Mouse (Mus musculus): ENCODE data around the gene Thsd4. TPM values are rescaled to one million over a fixed set of nuclear protein-coding genes. Genes with fewer than 3 reads are reported as not detected.

The Thsd4 gene
- polyA plus RNA-seq, 1 experiment = 1.7 TPM

- Histone ChIP-seq H3K4me2 (ENCODE audit: low read depth) (no peak overlapping the region), H3K27me3 (ENCODE audit: control insufficient read depth, insufficient read depth, insufficient read length) (no peaks in the 10 kb centered on the region), H3K4me3 (no peak overlapping the region), H3K79me2 (ENCODE audit: control insufficient read depth, insufficient read depth) (no peaks in the 10 kb centered on the region), H3ac (ENCODE audit: control insufficient read depth, insufficient read length) (no peak overlapping the region), H3K36me3 (ENCODE audit: control insufficient read depth, insufficient read depth) (no peaks in the 10 kb centered on the region)
- TF ChIP-seq REST (IDR thresholded peaks at IDR 0.05; ENCODE audit: insufficient read depth, insufficient read length) (no peak), CEBPB (IDR thresholded peaks at IDR 0.05; ENCODE audit: insufficient read depth, poor library complexity, severe bottlenecking) (no peak), MAX (IDR thresholded peaks at IDR 0.05; ENCODE audit: low read depth) (no peak), POLR2A (IDR thresholded peaks at IDR 0.05; ENCODE audit: insufficient read length, low read depth) (no peak), SRF (IDR thresholded peaks at IDR 0.05; ENCODE audit: control insufficient read depth, insufficient read length, low read depth) (no peak), TCF12 (IDR thresholded peaks at IDR 0.05; ENCODE audit: insufficient read depth, poor library complexity, severe bottlenecking) (no peak), POLR2AphosphoS2 (IDR thresholded peaks at IDR 0.05; ENCODE audit: insufficient read length, low read depth) (no peak), USF1 (IDR thresholded peaks at IDR 0.05; ENCODE audit: low read depth) (no peak), TCF3 (IDR thresholded peaks at IDR 0.05; ENCODE audit: insufficient read length, low read depth) (no peak), MYOD1 (IDR thresholded peaks at IDR 0.05; ENCODE audit: control insufficient read depth in 1 of 3, insufficient read length in 2 of 3, low read depth in 2 of 3) (no peak), MYOG (IDR thresholded peaks at IDR 0.05; ENCODE audit: control insufficient read depth in 1 of 3, insufficient read depth in 1 of 3, insufficient read length in 2 of 3, low read depth in 2 of 3) (no peak), E2F4 (IDR thresholded peaks at IDR 0.05; ENCODE audit: insufficient read depth) (no peak)
Observed at GRCm38 (mm10) chr9:60218396-60218795, 303.4 kb downstream of the Thsd4 start.

DNA sequence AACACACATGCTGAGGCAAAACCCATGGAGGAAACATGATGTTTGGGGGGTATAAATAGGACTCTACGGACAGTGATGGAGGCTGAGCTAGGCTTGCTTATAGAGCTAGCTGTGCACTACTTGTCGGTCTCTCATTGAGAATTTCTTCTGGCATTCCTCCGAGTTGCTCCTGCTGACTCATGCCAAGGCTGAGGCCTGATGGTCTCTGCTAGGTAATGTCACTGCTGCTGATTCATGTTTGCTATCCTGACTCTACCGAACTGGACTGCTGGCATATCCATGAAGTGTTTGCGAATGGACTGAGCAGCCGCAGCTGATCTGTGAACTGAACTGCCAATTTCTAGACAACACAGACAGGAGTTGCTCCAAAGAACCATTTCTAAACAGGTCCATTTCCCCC lies 305.8 kb downstream of the Thsd4 start:
- H3K4me3 ChIP-seq = no peak overlapping the region
- H3ac ChIP-seq (ENCODE audit: control insufficient read depth, insufficient read length) = no peak overlapping the region
- H3K27me3 ChIP-seq (ENCODE audit: control insufficient read depth, insufficient read depth, insufficient read length) = no peaks in the 10 kb centered on the region
- H3K4me2 ChIP-seq (ENCODE audit: low read depth) = no peak overlapping the region
- TF ChIP-seq USF1 (IDR thresholded peaks at IDR 0.05; ENCODE audit: low read depth) = no peak
- no peak for TF ChIP-seq SRF (IDR thresholded peaks at IDR 0.05; ENCODE audit: control insufficient read depth, insufficient read length, low read depth)
- TF ChIP-seq MAX (IDR thresholded peaks at IDR 0.05; ENCODE audit: low read depth) = no peak
- TF ChIP-seq E2F4 (IDR thresholded peaks at IDR 0.05; ENCODE audit: insufficient read depth) = no peak
- TF ChIP-seq CEBPB (IDR thresholded peaks at IDR 0.05; ENCODE audit: insufficient read depth, poor library complexity, severe bottlenecking) = no peak
- TF ChIP-seq MYOD1 (IDR thresholded peaks at IDR 0.05; ENCODE audit: control insufficient read depth in 1 of 3, insufficient read length in 2 of 3, low read depth in 2 of 3) = no peak
- no peak for TF ChIP-seq POLR2A (IDR thresholded peaks at IDR 0.05; ENCODE audit: insufficient read length, low read depth)
- no peak for TF ChIP-seq TCF12 (IDR thresholded peaks at IDR 0.05; ENCODE audit: insufficient read depth, poor library complexity, severe bottlenecking)
- no peak for TF ChIP-seq MYOG (IDR thresholded peaks at IDR 0.05; ENCODE audit: control insufficient read depth in 1 of 3, insufficient read depth in 1 of 3, insufficient read length in 2 of 3, low read depth in 2 of 3)
- TF ChIP-seq REST (IDR thresholded peaks at IDR 0.05; ENCODE audit: insufficient read depth, insufficient read length) = no peak
- TF ChIP-seq POLR2AphosphoS2 (IDR thresholded peaks at IDR 0.05; ENCODE audit: insufficient read length, low read depth) = no peak
- TF ChIP-seq TCF3 (IDR thresholded peaks at IDR 0.05; ENCODE audit: insufficient read length, low read depth) = no peak
- H3K36me3 ChIP-seq (ENCODE audit: control insufficient read depth, insufficient read depth) = no peaks in the 10 kb centered on the region
- H3K79me2 ChIP-seq (ENCODE audit: control insufficient read depth, insufficient read depth) = no peaks in the 10 kb centered on the region

DNA sequence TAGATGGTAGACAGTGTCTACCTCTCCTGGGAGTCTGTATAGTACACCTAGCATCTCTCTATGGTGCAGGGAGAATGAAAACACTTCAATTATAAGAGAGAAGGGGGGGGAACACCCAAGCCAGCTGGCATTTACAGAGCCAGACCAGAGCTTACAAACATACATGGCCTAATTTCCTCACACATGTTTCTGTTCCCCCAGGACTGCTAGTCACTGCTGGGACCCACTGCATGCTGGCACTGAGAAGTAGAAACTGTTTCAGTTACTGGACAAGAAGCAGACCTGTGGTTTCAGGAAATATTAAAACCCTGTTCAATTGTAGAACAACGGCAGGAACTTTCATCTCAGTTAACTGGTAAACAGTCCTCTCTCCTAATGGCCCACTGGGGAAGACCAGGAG lies 308.7 kb downstream of the Thsd4 start:
- Histone ChIP-seq H3K27me3 (ENCODE audit: control insufficient read depth, insufficient read depth, insufficient read length) (no peaks in the 10 kb centered on the region), H3K4me2 (ENCODE audit: low read depth) (no peak overlapping the region), H3ac (ENCODE audit: control insufficient read depth, insufficient read length) (no peak overlapping the region), H3K36me3 (ENCODE audit: control insufficient read depth, insufficient read depth) (no peaks in the 10 kb centered on the region), H3K79me2 (ENCODE audit: control insufficient read depth, insufficient read depth) (no peaks in the 10 kb centered on the region), H3K4me3 (no peak overlapping the region)
- no peak for TF ChIP-seq POLR2AphosphoS2 (IDR thresholded peaks at IDR 0.05; ENCODE audit: insufficient read length, low read depth)
- TF ChIP-seq POLR2A (IDR thresholded peaks at IDR 0.05; ENCODE audit: insufficient read length, low read depth) = no peak
- TF ChIP-seq E2F4 (IDR thresholded peaks at IDR 0.05; ENCODE audit: insufficient read depth) = no peak
- no peak for TF ChIP-seq SRF (IDR thresholded peaks at IDR 0.05; ENCODE audit: control insufficient read depth, insufficient read length, low read depth)
- TF ChIP-seq REST (IDR thresholded peaks at IDR 0.05; ENCODE audit: insufficient read depth, insufficient read length) = no peak
- no peak for TF ChIP-seq TCF3 (IDR thresholded peaks at IDR 0.05; ENCODE audit: insufficient read length, low read depth)
- TF ChIP-seq CEBPB (IDR thresholded peaks at IDR 0.05; ENCODE audit: insufficient read depth, poor library complexity, severe bottlenecking) = no peak
- TF ChIP-seq MYOG (IDR thresholded peaks at IDR 0.05; ENCODE audit: control insufficient read depth in 1 of 3, insufficient read depth in 1 of 3, insufficient read length in 2 of 3, low read depth in 2 of 3) = no peak
- no peak for TF ChIP-seq TCF12 (IDR thresholded peaks at IDR 0.05; ENCODE audit: insufficient read depth, poor library complexity, severe bottlenecking)
- TF ChIP-seq USF1 (IDR thresholded peaks at IDR 0.05; ENCODE audit: low read depth) = no peak
- TF ChIP-seq MYOD1 (IDR thresholded peaks at IDR 0.05; ENCODE audit: control insufficient read depth in 1 of 3, insufficient read length in 2 of 3, low read depth in 2 of 3) = no peak
- TF ChIP-seq MAX (IDR thresholded peaks at IDR 0.05; ENCODE audit: low read depth) = no peak

- no peaks in the 10 kb centered on the region for H3K27me3 ChIP-seq (ENCODE audit: control insufficient read depth, insufficient read depth, insufficient read length)
- TF ChIP-seq USF1 (IDR thresholded peaks at IDR 0.05; ENCODE audit: low read depth) (no peak), MYOG (IDR thresholded peaks at IDR 0.05; ENCODE audit: control insufficient read depth in 1 of 3, insufficient read depth in 1 of 3, insufficient read length in 2 of 3, low read depth in 2 of 3) (no peak)
- H3ac ChIP-seq (ENCODE audit: control insufficient read depth, insufficient read length) = no peak overlapping the region
- H3K4me3 ChIP-seq = no peak overlapping the region
- no peaks in the 10 kb centered on the region for H3K79me2 ChIP-seq (ENCODE audit: control insufficient read depth, insufficient read depth)
- no peaks in the 10 kb centered on the region for H3K36me3 ChIP-seq (ENCODE audit: control insufficient read depth, insufficient read depth)
- H3K4me2 ChIP-seq (ENCODE audit: low read depth) = no peak overlapping the region
Observed at GRCm38 (mm10) chr9:60208843-60209242, 313.0 kb downstream of the Thsd4 start.

- Histone ChIP-seq H3ac (ENCODE audit: control insufficient read depth, insufficient read length) (no peak overlapping the region), H3K4me3 (no peak overlapping the region), H3K36me3 (ENCODE audit: control insufficient read depth, insufficient read depth) (no peaks in the 10 kb centered on the region), H3K27me3 (ENCODE audit: control insufficient read depth, insufficient read depth, insufficient read length) (no peaks in the 10 kb centered on the region), H3K4me2 (ENCODE audit: low read depth) (no peak overlapping the region), H3K79me2 (ENCODE audit: control insufficient read depth, insufficient read depth) (no peaks in the 10 kb centered on the region)
- TF ChIP-seq REST (IDR thresholded peaks at IDR 0.05; ENCODE audit: insufficient read depth, insufficient read length) (no peak), TCF3 (IDR thresholded peaks at IDR 0.05; ENCODE audit: insufficient read length, low read depth) (no peak), SRF (IDR thresholded peaks at IDR 0.05; ENCODE audit: control insufficient read depth, insufficient read length, low read depth) (no peak), CEBPB (IDR thresholded peaks at IDR 0.05; ENCODE audit: insufficient read depth, poor library complexity, severe bottlenecking) (no peak)
Observed at GRCm38 (mm10) chr9:60203141-60203540, 318.7 kb downstream of the Thsd4 start.

Measured in myocyte (in vitro differentiated cells).